Mouse (Mus musculus) cortical plate, adult 2 months (tissue): ENCODE results near the gene Wnt10b. TPM values are rescaled to one million over a fixed set of nuclear protein-coding genes. Genes with fewer than 3 reads are reported as not detected.

Experiments used
- H3K27ac ChIP-seq: fragments of 200-500 bp; 2 replicates; pipeline ENCODE4 v1.5.1; 2012; ENCODE audit warnings: low read length, control low read depth, inconsistent platforms; ENCODE audit not compliant: insufficient read depth
- H3K4me1 ChIP-seq: fragments of 200-500 bp; 2 replicates; pipeline ENCODE4 v1.6.1; 2011; ENCODE audit warnings: low read length; ENCODE audit not compliant: control insufficient read depth, insufficient read depth
- H3K4me3 ChIP-seq: fragments of 200-500 bp; 2 replicates; pipeline ENCODE4 v1.5.1; 2011; ENCODE audit warnings: mild to moderate bottlenecking, low read length, control low read depth; ENCODE audit not compliant: insufficient read depth
- CTCF ChIP-seq: fragments of 200-500 bp; IDR thresholded peaks from 2 replicates; pipeline ENCODE4 v1.5.1; 2011; ENCODE audit warnings: mild to moderate bottlenecking, control low read depth, low read length; ENCODE audit not compliant: insufficient read depth; ENCODE audit errors: extremely low read depth
- POLR2A ChIP-seq: fragments of 200-500 bp; IDR thresholded peaks from 2 replicates; pipeline ENCODE4 v1.6.1; 2011; ENCODE audit warnings: mild to moderate bottlenecking, low read length, control low read depth; ENCODE audit not compliant: insufficient read depth; ENCODE audit errors: extremely low read depth
- polyA plus RNA-seq: library from polyadenylated mRNA; depleted of rRNA; stranded (reverse); fragments of >200 nt; gene quantifications from 2 replicates; pipeline ENCODE4 v1.2.3, GENCODE M21; 2012

Wnt10b gene
- polyA plus RNA-seq, 1 experiment, result 3.1 TPM

GRCm38 (mm10) chr15:98736521-98736920, 41.4 kb downstream of the Wnt10b start:
- Histone ChIP-seq H3K4me3 (no peak overlapping the region), H3K27ac (no peak overlapping the region), H3K4me1 (peaks cover 1% of the 10 kb centered on the region; the same call in 1 of the 2 replicates)
- no peak for TF ChIP-seq CTCF
- no peak for TF ChIP-seq POLR2A

GRCm38 (mm10) chr15:98733976-98734566, 43.9 kb downstream of the Wnt10b start:
- no peaks in the 10 kb centered on the region for H3K4me1 ChIP-seq
- H3K4me3 ChIP-seq, result no peak overlapping the region
- H3K27ac ChIP-seq, result no peak overlapping the region
- TF ChIP-seq POLR2A (no peak), CTCF (no peak)

GRCm38 (mm10) chr15:98733370-98733769, 44.6 kb downstream of the Wnt10b start:
- Histone ChIP-seq H3K27ac (no peak overlapping the region), H3K4me1 (no peaks in the 10 kb centered on the region), H3K4me3 (no peak overlapping the region)
- TF ChIP-seq CTCF (no peak), POLR2A (no peak)

GRCm38 (mm10) chr15:98732006-98732531, 45.9 kb downstream of the Wnt10b start:
- Histone ChIP-seq H3K4me1 (no peaks in the 10 kb centered on the region), H3K4me3 (no peak overlapping the region), H3K27ac (no peak overlapping the region)
- TF ChIP-seq POLR2A (no peak), CTCF (no peak)

- Histone ChIP-seq H3K4me1 (no peaks in the 10 kb centered on the region), H3K27ac (no peak overlapping the region), H3K4me3 (no peak overlapping the region)
- TF ChIP-seq CTCF (no peak), POLR2A (no peak)
These were observed 47.2 kb downstream of the Wnt10b start for GRCm38 (mm10) chr15:98730790-98731189.

GRCm38 (mm10) chr15:98729791-98730545, 48.0 kb downstream of the Wnt10b start:
- Histone ChIP-seq H3K4me3 (no peak overlapping the region), H3K4me1 (no peaks in the 10 kb centered on the region), H3K27ac (no peak overlapping the region)
- no peak for TF ChIP-seq CTCF
- TF ChIP-seq POLR2A, result no peak

GRCm38 (mm10) chr15:98728366-98728765, 49.6 kb downstream of the Wnt10b start:
- Histone ChIP-seq H3K4me3 (peak overlapping the region; percentile 33; the same call in 1 of the 2 replicates), H3K4me1 (no peaks in the 10 kb centered on the region)
- TF ChIP-seq POLR2A (no peak), CTCF (no peak)

GRCm38 (mm10) chr15:98727443-98728321, 50.3 kb downstream of the Wnt10b start, which contains the start of gene Fkbp11:
Gene Fkbp11 (minus strand): TSS chr15:98728198.
- TF ChIP-seq CTCF, result no peak
- no peak for TF ChIP-seq POLR2A
- H3K4me1 ChIP-seq, result no peaks in the 10 kb centered on the region
- peak within 1 kb of the TSS; percentile 33 for H3K4me3 ChIP-seq
- no peak within 1 kb of the TSS for H3K27ac ChIP-seq

More at GRCm38 (mm10) chr15:98728366-98728765, 49.6 kb downstream of the Wnt10b start:
- no peak overlapping the region for H3K27ac ChIP-seq

GRCm38 (mm10) chr15:98726746-98727145, 51.2 kb downstream of the Wnt10b start:
- no peak overlapping the region for H3K27ac ChIP-seq
- H3K4me3 ChIP-seq, result no peak overlapping the region
- TF ChIP-seq POLR2A (no peak), CTCF (no peak)
- no peaks in the 10 kb centered on the region for H3K4me1 ChIP-seq
